Mouse (Mus musculus): ENCODE results near the gene Rgs9.

DNA sequence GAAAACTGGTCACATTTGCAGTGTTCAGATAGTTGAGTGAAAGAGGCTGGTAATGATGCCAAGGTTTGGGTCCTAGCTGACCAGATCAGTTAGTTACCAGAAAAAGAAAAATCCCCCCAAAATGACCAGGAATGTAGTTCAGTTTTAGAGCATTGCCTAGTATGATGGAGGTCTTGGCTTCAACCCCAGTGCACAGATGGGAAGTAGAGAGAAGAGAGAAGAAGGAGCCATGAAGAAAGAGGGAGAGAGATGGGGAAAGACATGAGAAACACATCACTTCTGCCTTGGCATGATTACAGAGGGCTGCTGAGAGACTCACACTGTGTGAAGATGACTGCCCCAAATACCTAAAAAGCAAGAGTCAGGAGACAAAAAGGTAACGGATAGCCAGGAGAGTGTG, 13.1 kb downstream of the Rgs9 start:
- TF ChIP-seq EP300 (optimal IDR thresholded peaks at IDR 0.05): no peak
- no peak for TF ChIP-seq CTCF (IDR thresholded peaks at IDR 0.05; ENCODE audit: low read depth)
